Comparison of ENCODE assay signal across 28 mouse cellular contexts in the genomic region with DNA sequence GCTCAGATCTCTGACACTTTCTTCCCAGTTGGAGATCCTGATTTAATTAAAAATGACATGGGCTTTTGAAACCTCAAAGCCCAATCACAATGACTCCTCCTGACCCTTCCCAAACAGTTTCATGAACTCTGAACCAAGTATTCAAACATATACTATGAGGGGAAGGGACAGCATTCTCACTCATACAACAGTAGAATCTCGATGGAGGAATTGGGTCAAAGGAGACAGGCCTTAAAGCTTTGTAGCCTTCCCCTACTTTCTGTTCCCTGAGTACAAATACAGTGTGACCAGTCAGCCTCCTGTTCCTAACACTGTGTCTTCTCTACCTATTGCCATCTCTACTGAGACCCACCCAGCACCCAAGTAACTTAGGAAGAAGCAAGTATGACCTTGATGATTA.
"Had no signal": no experiment of that assay in that cellular context is flagged by ENCODE, and none has a peak within 500 bp of the region (broad histone marks: within the 10 kb centered on the region; RNA-seq: fewer than 3 reads in every experiment).

No protein-coding gene starts in this region.

- H3K4me2 ChIP-seq: embryonic facial prominence, embryonic 12.5 days; embryonic facial prominence, embryonic 13.5 days; embryonic facial prominence, embryonic 15.5 days; forebrain, embryonic 12.5 days; forebrain, embryonic 13.5 days; forebrain, embryonic 15.5 days had no signal

- H3K4me3 ChIP-seq: embryonic facial prominence, embryonic 10.5 days; embryonic facial prominence, embryonic 12.5 days; embryonic facial prominence, embryonic 13.5 days; embryonic facial prominence, embryonic 15.5 days; erythroblast, embryonic 14.5 days; forebrain, embryonic 10.5 days; forebrain, embryonic 12.5 days; forebrain, embryonic 13.5 days; forebrain, embryonic 15.5 days; gastrocnemius, adult 2 months; heart, adult 2 months had no signal

- H3K9ac ChIP-seq: embryonic facial prominence, embryonic 12.5 days; embryonic facial prominence, embryonic 13.5 days; embryonic facial prominence, embryonic 15.5 days; forebrain, embryonic 12.5 days; forebrain, embryonic 13.5 days; forebrain, embryonic 15.5 days; forebrain, postnatal 0 days had no signal

- H3K36me3 ChIP-seq: embryonic facial prominence, embryonic 10.5 days; embryonic facial prominence, embryonic 12.5 days; embryonic facial prominence, embryonic 13.5 days; embryonic facial prominence, embryonic 15.5 days; forebrain, embryonic 10.5 days; forebrain, embryonic 12.5 days; forebrain, embryonic 15.5 days had no signal

- H3K27me3 ChIP-seq: embryonic facial prominence, embryonic 12.5 days; embryonic facial prominence, embryonic 13.5 days; embryonic facial prominence, embryonic 15.5 days; forebrain, embryonic 12.5 days; forebrain, embryonic 13.5 days; forebrain, embryonic 15.5 days had no signal

- H3K27ac ChIP-seq: embryonic facial prominence, embryonic 10.5 days; embryonic facial prominence, embryonic 12.5 days; embryonic facial prominence, embryonic 13.5 days; embryonic facial prominence, embryonic 15.5 days; forebrain, embryonic 10.5 days; forebrain, embryonic 12.5 days; forebrain, embryonic 13.5 days; forebrain, embryonic 15.5 days; gastrocnemius, adult 2 months; heart, adult 2 months had no signal

- ATAC-seq: forebrain, embryonic 13.5 days; forebrain, embryonic 14.5 days; forebrain, embryonic 15.5 days; forebrain, embryonic 16.5 days; forebrain, postnatal 0 days had no signal

- H3K9me3 ChIP-seq: embryonic facial prominence, embryonic 10.5 days; embryonic facial prominence, embryonic 12.5 days; embryonic facial prominence, embryonic 13.5 days; embryonic facial prominence, embryonic 15.5 days; forebrain, embryonic 10.5 days; forebrain, embryonic 12.5 days; forebrain, embryonic 13.5 days; forebrain, embryonic 15.5 days had no signal

- DNase-seq: cerebellum, adult 2 months; cerebellum, adult 8-10 months; cerebellum, adult 9-10 months; cerebellum, adult 9-11 months; cerebellum, postnatal 10 days; cerebellum, postnatal 14 days; cerebellum, postnatal 25 days; cerebellum, postnatal 36 days; embryo, embryonic 11 days; forebrain, postnatal 0 days; gastrocnemius, adult 2 months; gastrocnemius, postnatal 10 days; gastrocnemius, postnatal 14 days; gastrocnemius, postnatal 25 days; gastrocnemius, postnatal 36 days; heart, adult 18-20 months; heart, adult 2 months had no signal

- H3K4me1 ChIP-seq: embryonic facial prominence, embryonic 10.5 days; embryonic facial prominence, embryonic 12.5 days; embryonic facial prominence, embryonic 13.5 days; embryonic facial prominence, embryonic 15.5 days; forebrain, embryonic 10.5 days; forebrain, embryonic 12.5 days; forebrain, embryonic 13.5 days; forebrain, embryonic 15.5 days had no signal
